Mouse (Mus musculus) CH12.LX (cell line): ENCODE data around the gene Cbx2.

Source experiments
- CHD2 ChIP-seq: IDR thresholded peaks from 2 replicates; pipeline ENCODE4 v1.6.1; 2011; ENCODE audit warnings: low read length, improper control_type of control experiment
- CTCF ChIP-seq, 2 experiments: IDR thresholded peaks in 1 of 2; conservative IDR thresholded peaks in 1 of 2; 2 replicates each; pipeline ENCODE4 v1.5.1; 2011 to 2012; ENCODE audit warnings: low read depth in 2 of 2, low read length in 2 of 2, improper control_type of control experiment in 1 of 2, inconsistent platforms in 1 of 2, mild to moderate bottlenecking in 1 of 2, moderate library complexity in 1 of 2
- GABPA ChIP-seq: IDR thresholded peaks from 2 replicates; pipeline ENCODE4 v1.6.1; 2012; ENCODE audit warnings: low read depth, low read length, improper control_type of control experiment, inconsistent platforms; ENCODE audit not compliant: insufficient replicate concordance
- HCFC1 ChIP-seq: IDR thresholded peaks from 2 replicates; pipeline ENCODE4 v1.6.1; 2012; ENCODE audit warnings: low read depth, mild to moderate bottlenecking, inconsistent platforms, low read length, improper control_type of control experiment
- IRF4 ChIP-seq: IDR thresholded peaks from 2 replicates; pipeline ENCODE4 v1.6.1; 2014; ENCODE audit warnings: low read depth, mild to moderate bottlenecking, inconsistent platforms, low read length, improper control_type of control experiment
- KAT2A ChIP-seq: IDR thresholded peaks from 2 replicates; pipeline ENCODE4 v1.6.1; 2012; ENCODE audit warnings: low read length, improper control_type of control experiment, inconsistent platforms; ENCODE audit not compliant: insufficient replicate concordance
- MAX ChIP-seq: IDR thresholded peaks from 2 replicates; pipeline ENCODE4 v1.6.1; 2011; ENCODE audit warnings: low read length, improper control_type of control experiment
- POLR2A ChIP-seq: IDR thresholded peaks from 2 replicates; pipeline ENCODE4 v1.6.1; 2011; ENCODE audit warnings: low read depth, mild to moderate bottlenecking, improper control_type of control experiment, low read length
- POLR2AphosphoS2 ChIP-seq: IDR thresholded peaks from 2 replicates; pipeline ENCODE4 v1.6.1; 2011; ENCODE audit warnings: low read depth, low read length, improper control_type of control experiment
- RAD21 ChIP-seq: IDR thresholded peaks from 2 replicates; pipeline ENCODE4 v1.6.1; 2011; ENCODE audit warnings: low read depth, mild to moderate bottlenecking, low read length, improper control_type of control experiment, moderate library complexity
- SMC3 ChIP-seq: IDR thresholded peaks from 2 replicates; pipeline ENCODE4 v1.6.1; 2011; ENCODE audit warnings: low read depth, low read length, improper control_type of control experiment
- USF2 ChIP-seq: conservative IDR thresholded peaks from 2 replicates; pipeline ENCODE4 v1.6.1; 2011; ENCODE audit warnings: low read depth, low read length, improper control_type of control experiment
- ZC3H11A ChIP-seq: IDR thresholded peaks from 2 replicates; pipeline ENCODE4 v1.6.1; 2012; ENCODE audit warnings: low read depth, mild to moderate bottlenecking, inconsistent platforms, low read length, improper control_type of control experiment
- ZMIZ1 ChIP-seq: IDR thresholded peaks from 2 replicates; pipeline ENCODE4 v1.6.1; 2012; ENCODE audit warnings: low read depth, mild to moderate bottlenecking, inconsistent platforms, low read length, improper control_type of control experiment

DNA sequence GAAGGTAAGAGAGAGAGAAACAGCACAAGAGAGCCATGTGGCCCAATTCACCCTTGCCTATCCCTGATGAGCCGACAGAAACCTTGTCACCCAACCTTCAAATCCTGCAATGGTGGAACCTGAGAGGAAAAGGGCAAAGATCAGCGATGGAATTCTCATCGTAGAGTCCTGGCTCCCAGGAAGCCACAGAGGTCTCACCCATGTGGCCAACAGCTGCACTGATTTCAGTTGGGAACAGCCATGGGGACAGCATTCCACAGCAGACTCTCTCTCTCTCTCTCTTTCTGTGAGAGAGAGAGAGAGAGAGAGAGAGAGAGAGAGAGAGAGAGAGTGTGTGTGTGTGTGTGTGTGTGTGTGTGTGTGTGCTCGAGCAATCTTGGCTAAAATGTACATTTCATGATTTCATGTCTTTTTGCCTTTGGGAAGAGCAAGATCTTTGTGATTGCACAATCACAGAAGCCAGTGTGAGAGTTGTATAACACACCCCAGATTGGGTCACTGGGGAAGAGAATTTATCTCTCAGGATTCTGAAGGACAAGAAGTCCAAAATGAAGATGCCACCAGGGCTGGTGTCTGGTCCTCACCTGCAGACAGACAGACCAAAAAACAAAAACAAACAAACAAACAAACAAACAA, 21.2 kb upstream of the Cbx2 start:
- TF ChIP-seq SMC3 (no peak), CTCF (conservative IDR thresholded peaks at IDR 0.05 in 1 of 2, IDR thresholded peaks at IDR 0.05 in 1 of 2; ENCODE audit: low read depth in 2 of 2, low read length in 2 of 2) (no peak), HCFC1 (no peak), ZC3H11A (no peak), POLR2A (no peak), MAX (no peak), CHD2 (no peak), ZMIZ1 (no peak), GABPA (no peak), POLR2AphosphoS2 (no peak), IRF4 (no peak), KAT2A (no peak), USF2 (no peak), RAD21 (no peak)
